Mouse (Mus musculus) liver, postnatal 0 days (tissue): ENCODE data around the gene Nr1h2. TPM values are rescaled to one million over a fixed set of nuclear protein-coding genes. Genes with fewer than 3 reads are reported as not detected.

Experiments used
- ATAC-seq: fragments of 200-750 bp; cut with Nextera tagmentation; 2 replicates; pipeline ENCODE4 v1.8.0; 2017; ENCODE audit warnings: mild to moderate bottlenecking, moderate library complexity
- DNase-seq: peaks from one replicate; pipeline ENCODE4 v3.0.0-alpha.2; 2016
- H3K27ac ChIP-seq: fragments of 300-500 bp; sonication (generic); 2 replicates; pipeline ENCODE4 v1.5.1; 2014; ENCODE audit warnings: antibody characterized with exemption, moderate library complexity, mild to moderate bottlenecking, low read depth
- H3K27me3 ChIP-seq: fragments of 300-500 bp; sonication (generic); 2 replicates; pipeline ENCODE4 v1.6.1; 2014; ENCODE audit warnings: low read length, control low read depth, mixed read lengths; ENCODE audit not compliant: insufficient read depth
- H3K36me3 ChIP-seq: fragments of 300-500 bp; sonication (generic); replicated peaks from 2 replicates; pipeline ENCODE4 v1.6.1; 2014; ENCODE audit warnings: mild to moderate bottlenecking, control low read depth, low read length, moderate library complexity, mixed read lengths; ENCODE audit not compliant: insufficient read depth
- H3K4me1 ChIP-seq: fragments of 300-500 bp; sonication (generic); 2 replicates; pipeline ENCODE4 v1.6.1; 2014; ENCODE audit warnings: antibody characterized with exemption, mild to moderate bottlenecking, control low read depth; ENCODE audit not compliant: insufficient read depth
- H3K4me2 ChIP-seq: fragments of 300-500 bp; sonication (generic); 2 replicates; pipeline ENCODE4 v1.6.1; 2014; ENCODE audit warnings: low read depth, mild to moderate bottlenecking, low read length, moderate library complexity, mixed read lengths
- H3K4me3 ChIP-seq: fragments of 300-500 bp; sonication (generic); 2 replicates; pipeline ENCODE4 v1.5.1; 2014; ENCODE audit warnings: low read depth, low read length
- H3K9ac ChIP-seq: fragments of 300-500 bp; sonication (generic); replicated peaks from 2 replicates; pipeline ENCODE4 v1.6.1; 2014; ENCODE audit warnings: mild to moderate bottlenecking, moderate library complexity
- H3K9me3 ChIP-seq: fragments of 300-500 bp; sonication (generic); 2 replicates; pipeline ENCODE4 v1.6.1; 2016; ENCODE audit warnings: mild to moderate bottlenecking, control low read depth, low read length, mixed read lengths
- CTCF ChIP-seq: sonication (generic); IDR thresholded peaks from 2 replicates; pipeline ENCODE4 v1.5.1; 2016; ENCODE audit warnings: antibody characterized with exemption, low read depth
- EP300 ChIP-seq: IDR thresholded peaks from 2 replicates; pipeline ENCODE4 v1.6.1; 2016; ENCODE audit warnings: antibody characterized with exemption, low read depth, mild to moderate bottlenecking
- WGBS: fragments of 180-500 bp; shearing (Covaris S2); extraction: QIAGEN DNeasy Blood & Tissue Kit; methylation state at CpG from one replicate; pipeline ENCODE4 v1.1.7; 2014; ENCODE audit not compliant: insufficient replicate concordance; 5-methylcytosine and 5-hydroxymethylcytosine counted together
- polyA plus RNA-seq: library from polyadenylated mRNA; unstranded; fragments of >200 nt; fragmentation: Nextera tagmentation; extraction: Ambion mirVana; gene quantifications from 2 replicates; pipeline ENCODE4 v1.2.1, GENCODE M21; 2015

Nr1h2 gene
- 33.6 and 33.9 TPM in 2 replicates for polyA plus RNA-seq

DNA sequence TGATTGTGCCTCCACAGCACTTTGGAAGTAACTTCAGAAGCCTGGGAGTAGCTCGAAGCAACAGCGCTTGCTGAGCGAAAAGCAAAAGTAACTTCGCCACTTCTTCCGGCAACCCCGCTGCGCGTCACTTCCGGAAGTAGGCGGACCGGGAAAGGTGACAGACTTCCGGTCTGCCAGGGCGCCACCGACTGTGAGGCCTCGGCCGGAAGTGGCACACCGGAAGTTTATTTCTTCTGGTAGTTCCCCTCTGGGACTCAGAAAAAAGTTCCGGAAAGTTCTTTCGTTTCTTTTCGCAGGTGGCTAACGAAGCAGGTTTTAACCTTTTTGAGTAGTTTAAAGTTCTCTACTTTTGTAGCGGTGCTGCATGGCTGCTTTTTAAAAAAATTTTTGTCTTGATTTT is at the start of gene Nr1h2:
Nr1h2 (minus strand) TSS at position 126 of the 400 bp plus-strand sequence.
- no peaks in the 10 kb centered on the region for H3K27me3 ChIP-seq
- peak; percentile 89 for ATAC-seq
- H3K4me3 ChIP-seq = peak within 1 kb of the TSS; percentile 99
- H3K27ac ChIP-seq = peak within 1 kb of the TSS; percentile 100
- H3K4me1 ChIP-seq = peaks cover 19% of the 10 kb centered on the region
- H3K9me3 ChIP-seq = no peaks in the 10 kb centered on the region
- peak; percentile 97 for DNase-seq
- WGBS = under 1% methylated on average over 22 of the region's 22 CpGs
- peak within 1 kb of the TSS; percentile 78 for H3K4me2 ChIP-seq
- H3K9ac ChIP-seq = peak within 1 kb of the TSS; percentile 95
- TF ChIP-seq CTCF (0 out of 2 replicates have a peak, but pooled peaks have one; percentile 4), EP300 (peak; percentile 74; the same call in 1 of the 2 replicates)
- peaks cover 32% of the 10 kb centered on the region for H3K36me3 ChIP-seq

DNA sequence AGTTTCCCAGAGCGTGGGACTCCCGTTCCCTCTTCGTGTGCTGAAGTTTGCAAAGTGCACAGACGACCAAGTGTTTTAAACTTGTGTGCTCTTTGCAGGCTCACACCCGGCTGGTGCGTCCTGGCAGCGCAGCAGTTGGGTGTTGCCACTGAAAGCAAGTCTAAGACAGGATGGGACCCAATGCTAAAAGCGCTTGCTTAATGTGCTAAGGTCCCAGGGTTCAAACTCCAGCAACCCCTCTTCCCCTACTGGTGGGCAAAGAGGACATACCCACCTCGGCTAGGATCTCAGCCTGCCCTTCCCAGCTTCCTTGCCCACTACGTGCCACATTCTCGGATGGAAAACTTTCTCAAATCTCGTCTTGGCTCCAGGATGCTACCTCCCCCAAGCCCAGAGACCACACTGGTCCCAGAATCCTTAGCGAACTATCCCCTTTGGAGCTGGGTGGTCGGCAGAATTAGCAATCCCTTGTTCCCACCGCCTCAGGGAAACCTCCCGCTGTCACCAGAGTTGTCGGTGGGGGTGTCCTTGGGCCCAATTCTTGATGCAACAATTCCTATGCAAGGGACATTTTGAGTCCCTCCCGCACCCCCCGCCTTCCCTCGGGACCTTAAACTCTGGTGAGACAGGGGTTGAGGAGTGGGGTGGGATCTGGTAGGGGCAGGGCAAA is 49.6 kb upstream of the Nr1h2 start:
- H3K9ac ChIP-seq = no peak overlapping the region
- no peak overlapping the region for H3K4me3 ChIP-seq
- TF ChIP-seq CTCF (no peak), EP300 (no peak)
- peaks cover 4% of the 10 kb centered on the region; the same call in 1 of the 2 replicates for H3K4me1 ChIP-seq
- peaks cover 58% of the 10 kb centered on the region for H3K27me3 ChIP-seq
- H3K36me3 ChIP-seq = no peaks in the 10 kb centered on the region
- 4% methylated on average over 20 of the region's 20 CpGs for WGBS
- no peak overlapping the region for H3K4me2 ChIP-seq
- H3K27ac ChIP-seq = no peak overlapping the region
- H3K9me3 ChIP-seq = no peaks in the 10 kb centered on the region
- ATAC-seq (no peak), DNase-seq (no peak)

DNA sequence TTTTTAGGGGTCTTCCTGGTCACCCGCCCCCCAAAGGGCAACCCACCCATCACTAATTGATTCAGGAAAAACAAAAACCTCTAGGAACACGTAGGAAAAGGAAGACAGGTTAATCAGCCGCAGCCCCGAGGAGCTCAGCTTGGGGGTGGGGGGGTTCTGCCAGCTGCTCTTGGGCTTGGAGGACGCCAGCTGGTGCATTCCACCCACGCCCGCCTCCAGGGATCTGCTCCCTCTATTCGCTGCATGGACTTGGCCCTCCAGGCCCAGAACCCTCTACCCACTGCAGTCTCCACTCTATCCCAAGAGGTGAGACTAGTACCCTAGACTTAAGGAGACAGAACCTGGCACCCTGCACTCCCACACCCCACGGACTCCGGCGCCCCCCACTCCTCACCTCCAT is 48.7 kb upstream of the Nr1h2 start:
- Histone ChIP-seq H3K4me3 (no peak overlapping the region), H3K36me3 (no peaks in the 10 kb centered on the region), H3K4me1 (peaks cover 4% of the 10 kb centered on the region; the same call in 1 of the 2 replicates), H3K27ac (no peak overlapping the region), H3K9me3 (no peaks in the 10 kb centered on the region), H3K9ac (no peak overlapping the region), H3K4me2 (no peak overlapping the region), H3K27me3 (peaks cover 58% of the 10 kb centered on the region)
- ATAC-seq (no peak), DNase-seq (no peak)
- 22% methylated on average over 11 of the region's 11 CpGs for WGBS
- TF ChIP-seq EP300 (no peak), CTCF (no peak)

DNA sequence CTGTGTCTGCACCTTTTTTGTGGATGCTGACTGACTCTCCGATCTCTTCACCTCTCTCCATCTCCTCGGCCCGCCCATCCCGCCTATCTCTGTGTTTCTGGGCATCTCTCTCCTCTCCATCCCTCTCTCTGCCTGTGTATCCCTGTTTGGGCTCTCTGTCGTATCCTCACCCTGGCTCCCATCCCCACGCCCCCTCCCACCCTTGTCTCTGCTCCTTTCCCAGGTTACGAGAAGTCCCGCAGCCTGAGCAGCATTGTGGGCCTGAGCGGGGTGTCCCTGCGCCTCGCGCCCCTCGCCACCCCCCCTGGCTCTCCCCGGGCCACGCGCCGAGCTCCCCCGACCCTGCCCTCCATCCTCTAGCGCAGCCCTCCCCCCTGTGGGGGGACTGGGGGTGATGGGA is 47.9 kb upstream of the Nr1h2 start:
- 16% methylated on average over 19 of the region's 19 CpGs for WGBS
- Histone ChIP-seq H3K9me3 (no peaks in the 10 kb centered on the region), H3K27me3 (peaks cover 54% of the 10 kb centered on the region), H3K27ac (no peak overlapping the region), H3K36me3 (no peaks in the 10 kb centered on the region), H3K4me2 (no peak overlapping the region), H3K4me1 (peaks cover 4% of the 10 kb centered on the region; the same call in 1 of the 2 replicates), H3K9ac (no peak overlapping the region), H3K4me3 (no peak overlapping the region)
- DNase-seq (no peak), ATAC-seq (no peak)
- TF ChIP-seq EP300 = no peak
- TF ChIP-seq CTCF = no peak

GRCm38 (mm10) chr7:44600691-44601262 is 47.0 kb upstream of the Nr1h2 start:
- Histone ChIP-seq H3K9me3 (no peaks in the 10 kb centered on the region), H3K4me2 (no peak overlapping the region), H3K9ac (no peak overlapping the region), H3K27me3 (peaks cover 45% of the 10 kb centered on the region), H3K4me3 (no peak overlapping the region), H3K4me1 (peaks cover 4% of the 10 kb centered on the region; the same call in 1 of the 2 replicates), H3K36me3 (no peaks in the 10 kb centered on the region), H3K27ac (no peak overlapping the region)
- WGBS = 73% methylated on average over 10 of the region's 10 CpGs
- TF ChIP-seq EP300 (no peak), CTCF (no peak)
- DNase-seq (no peak), ATAC-seq (no peak)

DNA sequence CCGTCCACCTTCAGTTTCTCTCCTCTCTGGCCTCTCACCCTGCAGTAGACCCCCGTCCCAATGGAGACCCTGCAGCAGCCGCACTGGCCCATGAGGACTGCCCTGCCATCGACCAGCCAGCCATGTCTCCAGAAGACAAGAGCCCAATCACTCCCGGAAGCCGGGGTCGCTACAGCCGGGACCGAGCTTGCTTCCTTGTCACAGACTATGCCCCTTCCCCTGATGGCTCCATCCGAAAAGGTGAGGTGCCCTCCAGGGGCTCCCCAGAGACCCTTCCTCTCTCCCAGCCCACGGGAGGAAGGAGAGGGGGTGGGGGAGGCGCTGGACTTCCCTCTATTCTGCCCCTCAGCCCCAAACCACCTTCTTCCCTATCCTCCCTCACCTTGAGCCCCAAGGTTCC is 44.6 kb upstream of the Nr1h2 start:
- H3K4me1 ChIP-seq = peaks cover 3% of the 10 kb centered on the region
- H3K9me3 ChIP-seq = no peaks in the 10 kb centered on the region
- no peak overlapping the region for H3K4me2 ChIP-seq
- no peak overlapping the region for H3K27ac ChIP-seq
- no peaks in the 10 kb centered on the region for H3K36me3 ChIP-seq
- H3K9ac ChIP-seq = no peak overlapping the region
- H3K27me3 ChIP-seq = peaks cover 27% of the 10 kb centered on the region
- no peak for TF ChIP-seq EP300
- no peak for TF ChIP-seq CTCF
- DNase-seq (no peak), ATAC-seq (no peak)
- no peak overlapping the region for H3K4me3 ChIP-seq
- 76% methylated on average over 11 of the region's 12 CpGs for WGBS
